Mouse (Mus musculus) spleen, adult 2 months (tissue): ENCODE results near the gene Bean1.

Source experiments
- CTCF ChIP-seq: fragments of 200-500 bp; IDR thresholded peaks from 2 replicates; pipeline ENCODE4 v1.5.1; 2011; ENCODE audit warnings: mild to moderate bottlenecking, inconsistent platforms; ENCODE audit not compliant: insufficient read depth, insufficient read length, insufficient replicate concordance; ENCODE audit errors: extremely low read depth
- POLR2A ChIP-seq: fragments of 200-500 bp; IDR thresholded peaks from 2 replicates; pipeline ENCODE4 v1.6.1; 2011; ENCODE audit warnings: low read depth, low read length, inconsistent platforms

DNA sequence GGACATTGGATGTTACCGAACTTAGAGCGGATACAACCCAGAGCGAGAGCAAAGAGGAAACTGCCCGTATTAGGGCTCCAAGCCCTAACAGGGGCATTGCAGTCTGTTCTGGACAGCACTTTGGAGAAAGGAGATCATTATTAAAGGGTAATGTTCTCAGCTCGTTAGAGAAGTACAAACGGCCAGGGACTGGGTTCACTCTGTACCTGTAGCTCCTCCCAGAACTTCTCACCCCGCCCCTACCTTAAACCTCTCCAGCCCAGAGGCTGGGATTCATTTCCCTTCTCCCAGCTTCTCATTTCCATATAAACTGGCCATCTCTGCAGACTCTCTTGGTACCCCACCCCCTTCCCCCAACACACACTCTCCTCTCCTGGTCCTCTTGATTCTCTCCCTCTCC, 81.2 kb downstream of the Bean1 start:
- TF ChIP-seq POLR2A (no peak), CTCF (no peak)
